Mouse (Mus musculus): ENCODE results near the gene Tfpt.

GRCm38 (mm10) chr7:3629543-3630477 lies at the start of gene Tfpt, which contains the start of gene Prpf31:
- TF ChIP-seq GATA1 (IDR thresholded peaks at IDR 0.05; ENCODE audit: low read length) (peak; percentile 49; the same call in 1 of the 2 replicates), TAL1 (IDR thresholded peaks at IDR 0.05; ENCODE audit: low read length) (no peak)
